Mouse (Mus musculus) duodenum, adult 2 months (tissue): ENCODE results near the gene Krtap7-1. TPM values are rescaled to one million over a fixed set of nuclear protein-coding genes. Genes with fewer than 3 reads are reported as not detected.

Source experiments
- polyA plus RNA-seq: library from polyadenylated mRNA; depleted of rRNA; stranded (reverse); fragments of >200 nt; gene quantifications from 2 replicates; pipeline ENCODE4 v1.2.3, GENCODE M21; 2012; ENCODE audit warnings: low replicate concordance; rRNA removed

Gene Krtap7-1
- polyA plus RNA-seq = not detected in 2 replicates

DNA sequence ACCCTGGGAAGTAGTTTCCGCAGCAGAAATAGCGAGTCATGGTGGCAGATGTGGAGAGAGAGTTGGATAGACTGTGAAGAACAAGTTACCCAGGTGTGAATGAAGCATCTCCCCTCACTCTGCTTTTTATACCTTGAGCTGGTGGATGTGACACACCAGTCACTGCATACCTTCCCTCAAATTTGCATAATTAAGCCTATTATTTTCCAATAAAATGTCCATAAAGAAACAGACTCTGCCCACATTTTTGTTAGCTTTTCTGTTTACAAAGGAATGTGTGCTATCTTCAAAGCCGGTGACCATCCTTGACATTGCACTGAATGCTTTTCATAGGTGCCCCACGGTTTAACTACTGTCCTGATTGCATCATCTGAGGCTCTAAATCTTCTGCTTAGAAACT, at the start of gene Krtap7-1:
Gene Krtap7-1 (minus strand): TSS at position 101 of the 400 bp plus-strand sequence.

DNA sequence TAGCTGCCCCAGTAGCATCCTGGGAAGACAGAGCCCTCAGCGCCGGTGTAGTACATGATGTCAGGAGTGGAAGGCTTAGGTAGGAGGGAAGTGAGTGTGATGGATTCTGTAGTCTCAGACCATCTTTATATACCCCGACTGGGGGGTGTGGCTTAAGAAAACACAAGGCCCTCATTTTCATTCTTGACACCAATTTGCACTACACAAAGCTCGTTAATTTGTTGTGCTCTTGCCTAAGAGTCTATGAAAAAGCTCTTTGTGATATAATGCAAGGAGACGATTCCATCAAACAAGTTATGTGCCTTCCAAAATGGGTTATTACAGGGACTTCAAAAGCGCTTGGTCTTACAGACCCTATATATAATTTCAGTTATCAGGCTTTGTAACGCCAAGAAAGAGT, 20.3 kb downstream of the Krtap7-1 start, which contains the start of gene Krtap8-1:
Gene Krtap8-1 (minus strand): TSS at position 101 of the 400 bp plus-strand sequence.

Other genes starting within 250 kb of the Krtap7-1 start
- not detected in 2 replicates for gene Krtap21-1, start 104.5 kb downstream of the Krtap7-1 start, polyA plus RNA-seq
- gene Krtap6-2, start 88.2 kb downstream of the Krtap7-1 start, polyA plus RNA-seq = not detected in 2 replicates
- gene Krtap8-1, start 20.4 kb downstream of the Krtap7-1 start, polyA plus RNA-seq = not detected in 2 replicates
- not detected in 2 replicates for gene Krtap11-1, start 62.9 kb upstream of the Krtap7-1 start, polyA plus RNA-seq